Mouse (Mus musculus): ENCODE results near the gene Rreb1. TPM values are rescaled to one million over a fixed set of nuclear protein-coding genes. Genes with fewer than 3 reads are reported as not detected.
A peak's percentile ranks its signal among the peaks of the same experiment; 100 is the strongest.

The Rreb1 gene
- polyA plus RNA-seq, 1 experiment from 2014 or later = 21.2 TPM

GRCm38 (mm10) chr13:37855221-37855757 lies 77.1 kb downstream of the Rreb1 start:
- Histone ChIP-seq H3K4me1 (ENCODE audit: control insufficient read depth, insufficient read depth, low read length) (peaks cover 38% of the 10 kb centered on the region), H3K4me3 (ENCODE audit: low read depth, low read length) (no peak overlapping the region), H3K9me3 (ENCODE audit: control insufficient read depth, low read depth, low read length) (no peaks in the 10 kb centered on the region), H3K9ac (replicated peaks; ENCODE audit: low read depth, low read length) (no peak overlapping the region), H3K27me3 (ENCODE audit: control insufficient read depth, insufficient read depth, low read length) (no peaks in the 10 kb centered on the region), H3K27ac (ENCODE audit: low read length) (no peak overlapping the region), H3K4me2 (replicated peaks; ENCODE audit: low read depth, low read length) (no peak overlapping the region), H3K36me3 (ENCODE audit: control insufficient read depth, insufficient read depth, low read length) (no peaks in the 10 kb centered on the region)
- WGBS = 48% methylated on average over 3 of the region's 3 CpGs
- no peak for ATAC-seq (ENCODE audit: insufficient number of reproducible peaks, insufficient read depth, low FRiP score, low read depth)

GRCm38 (mm10) chr13:37855765-37856164 lies 77.6 kb downstream of the Rreb1 start:
- Histone ChIP-seq H3K4me1 (ENCODE audit: control insufficient read depth, insufficient read depth, low read length) (peaks cover 38% of the 10 kb centered on the region), H3K4me3 (ENCODE audit: low read depth, low read length) (no peak overlapping the region), H3K27ac (ENCODE audit: low read length) (no peak overlapping the region), H3K36me3 (ENCODE audit: control insufficient read depth, insufficient read depth, low read length) (no peaks in the 10 kb centered on the region), H3K27me3 (ENCODE audit: control insufficient read depth, insufficient read depth, low read length) (no peaks in the 10 kb centered on the region), H3K9ac (replicated peaks; ENCODE audit: low read depth, low read length) (no peak overlapping the region), H3K9me3 (ENCODE audit: control insufficient read depth, low read depth, low read length) (no peaks in the 10 kb centered on the region), H3K4me2 (replicated peaks; ENCODE audit: low read depth, low read length) (no peak overlapping the region)
- no peak for ATAC-seq (ENCODE audit: insufficient number of reproducible peaks, insufficient read depth, low FRiP score, low read depth)

- Histone ChIP-seq H3K4me3 (ENCODE audit: low read depth, low read length) (peak overlapping the region; percentile 46; the same call in 1 of the 2 replicates), H3K36me3 (ENCODE audit: control insufficient read depth, insufficient read depth, low read length) (no peaks in the 10 kb centered on the region), H3K4me1 (ENCODE audit: control insufficient read depth, insufficient read depth, low read length) (peaks cover 43% of the 10 kb centered on the region), H3K9ac (replicated peaks; ENCODE audit: low read depth, low read length) (no peak overlapping the region), H3K4me2 (replicated peaks; ENCODE audit: low read depth, low read length) (peak overlapping the region; percentile 99; the same call in 1 of the 2 replicates), H3K27ac (ENCODE audit: low read length) (peak overlapping the region; percentile 61; the same call in 1 of the 2 replicates), H3K27me3 (ENCODE audit: control insufficient read depth, insufficient read depth, low read length) (no peaks in the 10 kb centered on the region), H3K9me3 (ENCODE audit: control insufficient read depth, low read depth, low read length) (no peaks in the 10 kb centered on the region)
- no peak for ATAC-seq (ENCODE audit: insufficient number of reproducible peaks, insufficient read depth, low FRiP score, low read depth)
- 40% methylated on average over 2 of the region's 2 CpGs for WGBS
Observed at GRCm38 (mm10) chr13:37856537-37856936, 78.3 kb downstream of the Rreb1 start.

GRCm38 (mm10) chr13:37857284-37858065 lies 79.3 kb downstream of the Rreb1 start:
- Histone ChIP-seq H3K36me3 (ENCODE audit: control insufficient read depth, insufficient read depth, low read length) (no peaks in the 10 kb centered on the region), H3K9me3 (ENCODE audit: control insufficient read depth, low read depth, low read length) (no peaks in the 10 kb centered on the region), H3K4me3 (ENCODE audit: low read depth, low read length) (peak overlapping the region; percentile 46), H3K4me2 (replicated peaks; ENCODE audit: low read depth, low read length) (peak overlapping the region; percentile 99), H3K27me3 (ENCODE audit: control insufficient read depth, insufficient read depth, low read length) (no peaks in the 10 kb centered on the region), H3K27ac (ENCODE audit: low read length) (peak overlapping the region; percentile 78; the same call in 1 of the 2 replicates), H3K9ac (replicated peaks; ENCODE audit: low read depth, low read length) (peak overlapping the region; percentile 47), H3K4me1 (ENCODE audit: control insufficient read depth, insufficient read depth, low read length) (peaks cover 49% of the 10 kb centered on the region)
- WGBS = under 1% methylated on average over 59 of the region's 59 CpGs
- ATAC-seq (ENCODE audit: insufficient number of reproducible peaks, insufficient read depth, low FRiP score, low read depth) = peak; percentile 90

GRCm38 (mm10) chr13:37858066-37858501 lies 79.9 kb downstream of the Rreb1 start:
- Histone ChIP-seq H3K9me3 (ENCODE audit: control insufficient read depth, low read depth, low read length) (no peaks in the 10 kb centered on the region), H3K27me3 (ENCODE audit: control insufficient read depth, insufficient read depth, low read length) (no peaks in the 10 kb centered on the region), H3K4me1 (ENCODE audit: control insufficient read depth, insufficient read depth, low read length) (peaks cover 48% of the 10 kb centered on the region), H3K36me3 (ENCODE audit: control insufficient read depth, insufficient read depth, low read length) (no peaks in the 10 kb centered on the region), H3K27ac (ENCODE audit: low read length) (peak overlapping the region; percentile 78), H3K4me3 (ENCODE audit: low read depth, low read length) (peak overlapping the region; percentile 46), H3K4me2 (replicated peaks; ENCODE audit: low read depth, low read length) (peak overlapping the region; percentile 99), H3K9ac (replicated peaks; ENCODE audit: low read depth, low read length) (peak overlapping the region; percentile 47)
- ATAC-seq (ENCODE audit: insufficient number of reproducible peaks, insufficient read depth, low FRiP score, low read depth) = peak; percentile 16; the same call in 1 of the 2 replicates
- WGBS = 6% methylated on average over 19 of the region's 19 CpGs

GRCm38 (mm10) chr13:37858508-37858907 lies 80.3 kb downstream of the Rreb1 start:
- no peaks in the 10 kb centered on the region for H3K9me3 ChIP-seq (ENCODE audit: control insufficient read depth, low read depth, low read length)
- peaks cover 48% of the 10 kb centered on the region for H3K4me1 ChIP-seq (ENCODE audit: control insufficient read depth, insufficient read depth, low read length)
- H3K27me3 ChIP-seq (ENCODE audit: control insufficient read depth, insufficient read depth, low read length) = no peaks in the 10 kb centered on the region
- ATAC-seq (ENCODE audit: insufficient number of reproducible peaks, insufficient read depth, low FRiP score, low read depth) = no peak
- H3K36me3 ChIP-seq (ENCODE audit: control insufficient read depth, insufficient read depth, low read length) = no peaks in the 10 kb centered on the region
- peak overlapping the region; percentile 78 for H3K27ac ChIP-seq (ENCODE audit: low read length)
- peak overlapping the region; percentile 47 for H3K9ac ChIP-seq (replicated peaks; ENCODE audit: low read depth, low read length)
- H3K4me3 ChIP-seq (ENCODE audit: low read depth, low read length) = peak overlapping the region; percentile 46
- 39% methylated on average over 9 of the region's 9 CpGs for WGBS
- H3K4me2 ChIP-seq (replicated peaks; ENCODE audit: low read depth, low read length) = peak overlapping the region; percentile 99

- Histone ChIP-seq H3K27me3 (ENCODE audit: control insufficient read depth, insufficient read depth, low read length) (no peaks in the 10 kb centered on the region), H3K4me1 (ENCODE audit: control insufficient read depth, insufficient read depth, low read length) (peaks cover 43% of the 10 kb centered on the region), H3K9ac (replicated peaks; ENCODE audit: low read depth, low read length) (no peak overlapping the region), H3K4me2 (replicated peaks; ENCODE audit: low read depth, low read length) (no peak overlapping the region), H3K4me3 (ENCODE audit: low read depth, low read length) (no peak overlapping the region), H3K27ac (ENCODE audit: low read length) (peak overlapping the region; percentile 10; the same call in 1 of the 2 replicates), H3K36me3 (ENCODE audit: control insufficient read depth, insufficient read depth, low read length) (no peaks in the 10 kb centered on the region), H3K9me3 (ENCODE audit: control insufficient read depth, low read depth, low read length) (no peaks in the 10 kb centered on the region)
- WGBS = 70% methylated on average over 8 of the region's 8 CpGs
- no peak for ATAC-seq (ENCODE audit: insufficient number of reproducible peaks, insufficient read depth, low FRiP score, low read depth)
Observed at GRCm38 (mm10) chr13:37859782-37860181, 81.6 kb downstream of the Rreb1 start.

- no peak for ATAC-seq (ENCODE audit: insufficient number of reproducible peaks, insufficient read depth, low FRiP score, low read depth)
Observed at GRCm38 (mm10) chr13:37860204-37860603, 82.0 kb downstream of the Rreb1 start.

More at GRCm38 (mm10) chr13:37860204-37860603, 82.0 kb downstream of the Rreb1 start:
- 78% methylated on average over 3 of the region's 3 CpGs for WGBS
- Histone ChIP-seq H3K9ac (replicated peaks; ENCODE audit: low read depth, low read length) (no peak overlapping the region), H3K4me3 (ENCODE audit: low read depth, low read length) (no peak overlapping the region), H3K4me1 (ENCODE audit: control insufficient read depth, insufficient read depth, low read length) (peaks cover 41% of the 10 kb centered on the region), H3K4me2 (replicated peaks; ENCODE audit: low read depth, low read length) (no peak overlapping the region), H3K27ac (ENCODE audit: low read length) (peak overlapping the region; percentile 10; the same call in 1 of the 2 replicates), H3K27me3 (ENCODE audit: control insufficient read depth, insufficient read depth, low read length) (no peaks in the 10 kb centered on the region), H3K36me3 (ENCODE audit: control insufficient read depth, insufficient read depth, low read length) (no peaks in the 10 kb centered on the region), H3K9me3 (ENCODE audit: control insufficient read depth, low read depth, low read length) (no peaks in the 10 kb centered on the region)

Measured in stomach, embryonic 14.5 days (tissue).